Mouse (Mus musculus): ENCODE measurements at regions not wholly inside any gene's neighbourhood (a gene's known extent, or its start where the extent isn't known, plus 50 kb on each side); places are given as distances from the start of the nearest gene placed in this dataset.

DNA sequence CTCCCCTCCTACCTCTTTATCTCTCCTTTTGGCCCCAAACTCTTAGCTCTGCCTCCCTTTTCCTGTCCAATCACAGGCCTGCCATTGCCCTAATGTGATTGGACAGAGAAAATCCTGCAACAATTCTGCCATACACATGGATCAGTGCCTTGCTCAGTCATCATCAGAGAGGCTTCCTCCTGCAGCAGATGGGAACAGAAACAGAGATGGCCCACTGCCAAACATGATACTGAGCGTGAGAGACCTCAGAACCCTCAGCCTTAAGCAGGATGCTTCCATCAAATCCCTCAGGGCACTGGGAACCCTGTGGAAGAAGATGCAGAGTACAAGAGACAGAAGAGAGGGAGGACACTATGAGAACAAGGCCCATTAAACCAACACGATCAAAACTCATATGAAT, 62.8 kb upstream of the Cacna2d3 start:
- H3K4me1 ChIP-seq (ENCODE audit: control insufficient read depth, insufficient read depth, insufficient read length, low read length): no peaks in the 10 kb centered on the region
- no peak overlapping the region for H3K27ac ChIP-seq (ENCODE audit: insufficient read depth, low read depth, low read length)
- no peaks in the 10 kb centered on the region for H3K27me3 ChIP-seq (ENCODE audit: control insufficient read depth, insufficient read depth, low read length)
- WGBS: 60% methylated on average over 2 of the region's 2 CpGs
- TF ChIP-seq POLR2A (IDR thresholded peaks at IDR 0.05; ENCODE audit: low read depth, low read length): no peak
- TF ChIP-seq CTCF (IDR thresholded peaks at IDR 0.05; ENCODE audit: extremely low read depth, insufficient read length, insufficient replicate concordance, low read depth, low read length): no peak
- no peak overlapping the region for H3K4me3 ChIP-seq (ENCODE audit: low read depth, low read length)
- H3K36me3 ChIP-seq (ENCODE audit: control insufficient read depth, insufficient read depth, low read length): no peaks in the 10 kb centered on the region

DNA sequence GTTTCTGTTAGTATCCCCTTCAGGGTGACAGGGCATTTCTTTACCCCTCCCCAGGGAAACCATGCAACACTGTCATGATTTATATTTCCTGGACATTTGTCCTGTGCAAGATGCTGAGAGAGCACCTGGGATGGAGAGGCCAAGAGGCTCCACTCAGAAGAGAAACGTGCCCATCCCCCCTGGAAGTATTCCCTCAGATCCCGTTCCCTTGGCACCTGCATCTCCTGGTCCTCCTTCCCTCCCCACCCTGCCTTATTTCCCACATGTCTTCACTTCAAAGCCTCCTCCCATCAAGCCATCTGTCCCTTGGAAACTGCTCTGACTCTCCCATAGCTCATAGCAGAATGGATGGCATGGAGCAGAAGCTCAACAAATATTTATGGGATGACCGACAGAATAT, 64.8 kb upstream of the Cacna2d3 start:
- 69% methylated on average over 3 of the region's 3 CpGs for WGBS
- no peaks in the 10 kb centered on the region for H3K27me3 ChIP-seq (ENCODE audit: control insufficient read depth, insufficient read depth, low read length)
- H3K36me3 ChIP-seq (ENCODE audit: control insufficient read depth, insufficient read depth, low read length): no peaks in the 10 kb centered on the region
- H3K4me3 ChIP-seq (ENCODE audit: low read depth, low read length): no peak overlapping the region
- TF ChIP-seq CTCF (IDR thresholded peaks at IDR 0.05; ENCODE audit: extremely low read depth, insufficient read length, insufficient replicate concordance, low read depth, low read length): no peak
- TF ChIP-seq POLR2A (IDR thresholded peaks at IDR 0.05; ENCODE audit: low read depth, low read length): no peak
- H3K27ac ChIP-seq (ENCODE audit: insufficient read depth, low read depth, low read length): no peak overlapping the region
- H3K4me1 ChIP-seq (ENCODE audit: control insufficient read depth, insufficient read depth, insufficient read length, low read length): no peaks in the 10 kb centered on the region

DNA sequence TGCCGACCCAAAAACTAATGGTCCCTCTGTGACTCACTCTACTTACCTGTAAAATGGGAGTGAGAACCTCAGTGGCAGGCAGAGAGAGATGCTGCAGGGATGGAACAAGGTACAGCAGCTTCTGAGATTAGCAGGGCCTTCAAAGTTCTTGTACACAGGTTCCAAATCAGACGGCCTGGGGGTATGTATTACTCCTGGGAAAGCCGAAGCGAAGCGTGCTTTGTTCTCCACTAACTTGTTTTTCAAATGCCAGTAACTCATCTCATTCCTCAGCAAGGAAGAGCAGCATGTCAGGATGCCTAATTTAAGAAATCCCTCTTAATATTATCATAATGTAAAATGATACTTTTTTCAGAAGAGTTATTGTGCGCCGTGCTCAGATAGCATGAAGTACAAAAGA, 66.1 kb upstream of the Cacna2d3 start:
- no peaks in the 10 kb centered on the region for H3K36me3 ChIP-seq (ENCODE audit: control insufficient read depth, insufficient read depth, low read length)
- 93% methylated on average over 7 of the region's 7 CpGs for WGBS
- H3K4me1 ChIP-seq (ENCODE audit: control insufficient read depth, insufficient read depth, insufficient read length, low read length): no peaks in the 10 kb centered on the region
- no peaks in the 10 kb centered on the region for H3K27me3 ChIP-seq (ENCODE audit: control insufficient read depth, insufficient read depth, low read length)
- H3K27ac ChIP-seq (ENCODE audit: insufficient read depth, low read depth, low read length): no peak overlapping the region
- TF ChIP-seq CTCF (IDR thresholded peaks at IDR 0.05; ENCODE audit: extremely low read depth, insufficient read length, insufficient replicate concordance, low read depth, low read length): no peak
- TF ChIP-seq POLR2A (IDR thresholded peaks at IDR 0.05; ENCODE audit: low read depth, low read length): no peak
- H3K4me3 ChIP-seq (ENCODE audit: low read depth, low read length): no peak overlapping the region

DNA sequence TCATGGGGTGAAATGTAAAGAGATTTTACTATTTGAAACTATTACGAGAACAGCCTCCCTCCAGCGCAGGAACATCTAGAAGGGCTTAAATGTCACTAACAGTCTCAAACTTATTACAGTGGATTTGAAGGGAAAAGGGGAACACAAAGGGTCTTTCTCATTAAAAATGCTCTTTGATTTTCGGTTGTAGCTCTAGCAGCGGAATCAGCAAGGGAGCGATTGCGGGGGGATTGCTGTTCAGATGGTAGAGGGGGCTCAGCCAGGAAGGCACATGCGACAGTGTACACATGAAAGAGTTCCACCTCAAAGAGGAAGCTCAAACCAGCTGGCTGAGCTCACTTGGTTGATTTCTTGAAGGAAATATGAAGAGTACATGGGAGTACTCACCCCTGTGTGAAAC, 66.7 kb upstream of the Cacna2d3 start:
- Histone ChIP-seq H3K27ac (ENCODE audit: insufficient read depth, low read depth, low read length) (no peak overlapping the region), H3K36me3 (ENCODE audit: control insufficient read depth, insufficient read depth, low read length) (no peaks in the 10 kb centered on the region), H3K4me3 (ENCODE audit: low read depth, low read length) (no peak overlapping the region), H3K27me3 (ENCODE audit: control insufficient read depth, insufficient read depth, low read length) (no peaks in the 10 kb centered on the region), H3K4me1 (ENCODE audit: control insufficient read depth, insufficient read depth, insufficient read length, low read length) (no peaks in the 10 kb centered on the region)
- 81% methylated on average over 7 of the region's 7 CpGs for WGBS
- TF ChIP-seq POLR2A (IDR thresholded peaks at IDR 0.05; ENCODE audit: low read depth, low read length) (no peak), CTCF (IDR thresholded peaks at IDR 0.05; ENCODE audit: extremely low read depth, insufficient read length, insufficient replicate concordance, low read depth, low read length) (no peak)

DNA sequence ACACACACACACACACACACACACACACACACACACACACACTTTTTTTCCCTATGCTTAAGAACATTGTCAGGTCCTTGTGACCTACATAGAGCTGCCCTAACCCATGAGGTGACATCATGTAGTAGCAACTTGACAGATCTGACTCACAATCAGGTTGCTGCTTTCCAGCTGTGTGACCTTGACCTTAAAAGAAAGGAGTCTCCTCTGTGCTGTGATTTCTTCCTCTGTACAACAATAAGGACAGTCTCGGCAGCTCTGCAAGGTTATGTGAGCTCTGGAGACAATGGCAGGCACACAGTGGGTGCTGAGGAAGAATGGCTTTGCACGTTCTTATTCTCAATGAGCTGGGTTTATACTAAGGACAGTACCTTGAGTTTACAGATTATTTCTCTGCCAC, 73.7 kb upstream of the Cacna2d3 start:
- H3K4me1 ChIP-seq (ENCODE audit: control insufficient read depth, insufficient read depth, insufficient read length, low read length): no peaks in the 10 kb centered on the region
- 54% methylated on average over 2 of the region's 2 CpGs for WGBS
- no peak overlapping the region for H3K27ac ChIP-seq (ENCODE audit: insufficient read depth, low read depth, low read length)
- no peak overlapping the region for H3K4me3 ChIP-seq (ENCODE audit: low read depth, low read length)
- TF ChIP-seq POLR2A (IDR thresholded peaks at IDR 0.05; ENCODE audit: low read depth, low read length) (no peak), CTCF (IDR thresholded peaks at IDR 0.05; ENCODE audit: extremely low read depth, insufficient read length, insufficient replicate concordance, low read depth, low read length) (no peak)
- no peaks in the 10 kb centered on the region for H3K36me3 ChIP-seq (ENCODE audit: control insufficient read depth, insufficient read depth, low read length)
- no peaks in the 10 kb centered on the region for H3K27me3 ChIP-seq (ENCODE audit: control insufficient read depth, insufficient read depth, low read length)

DNA sequence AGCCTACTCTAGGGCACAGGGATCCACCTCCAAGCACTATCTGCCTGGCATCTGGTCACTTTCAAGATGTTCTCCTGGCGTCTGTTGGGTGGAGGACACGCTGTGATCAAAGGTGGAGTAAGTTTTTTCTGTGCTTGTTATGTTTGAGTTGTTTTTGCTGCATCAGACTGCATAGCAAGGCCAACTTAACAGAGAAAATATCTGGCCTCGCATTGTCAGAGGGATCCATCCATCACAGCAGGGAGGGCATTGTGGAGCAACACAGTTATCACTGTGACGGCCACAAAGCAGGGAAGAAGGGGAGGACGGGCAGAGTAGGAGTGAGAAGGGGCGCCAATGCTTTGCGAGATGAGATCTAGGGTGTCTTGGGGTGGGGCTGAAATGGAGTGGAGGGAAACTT, 74.7 kb upstream of the Cacna2d3 start:
- no peaks in the 10 kb centered on the region for H3K27me3 ChIP-seq (ENCODE audit: control insufficient read depth, insufficient read depth, low read length)
- H3K27ac ChIP-seq (ENCODE audit: insufficient read depth, low read depth, low read length): no peak overlapping the region
- H3K4me1 ChIP-seq (ENCODE audit: control insufficient read depth, insufficient read depth, insufficient read length, low read length): no peaks in the 10 kb centered on the region
- 69% methylated on average over 7 of the region's 7 CpGs for WGBS
- H3K4me3 ChIP-seq (ENCODE audit: low read depth, low read length): no peak overlapping the region
- H3K36me3 ChIP-seq (ENCODE audit: control insufficient read depth, insufficient read depth, low read length): no peaks in the 10 kb centered on the region
- TF ChIP-seq CTCF (IDR thresholded peaks at IDR 0.05; ENCODE audit: extremely low read depth, insufficient read length, insufficient replicate concordance, low read depth, low read length) (no peak), POLR2A (IDR thresholded peaks at IDR 0.05; ENCODE audit: low read depth, low read length) (no peak)

DNA sequence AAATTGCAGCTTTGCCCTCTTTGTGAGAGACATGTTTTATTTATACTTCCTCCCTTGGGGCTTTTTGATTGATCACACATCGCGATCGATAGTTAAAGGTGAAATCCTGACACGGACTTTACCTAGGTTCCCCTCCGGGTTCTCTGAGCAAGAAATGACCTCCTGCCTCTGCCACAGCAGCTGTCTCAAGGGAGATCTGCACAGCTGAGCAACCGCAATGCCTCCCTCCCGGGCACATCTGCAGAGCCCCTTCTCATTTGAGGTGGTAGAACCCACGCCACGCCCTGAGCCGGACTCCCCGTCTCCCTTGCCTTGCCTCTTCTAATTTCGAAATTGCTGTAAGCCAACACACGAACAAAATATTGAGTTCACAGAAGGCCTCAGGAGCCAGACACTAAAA, 78.2 kb upstream of the Cacna2d3 start:
- Histone ChIP-seq H3K27ac (ENCODE audit: insufficient read depth, low read depth, low read length) (no peak overlapping the region), H3K27me3 (ENCODE audit: control insufficient read depth, insufficient read depth, low read length) (no peaks in the 10 kb centered on the region), H3K4me1 (ENCODE audit: control insufficient read depth, insufficient read depth, insufficient read length, low read length) (no peaks in the 10 kb centered on the region), H3K36me3 (ENCODE audit: control insufficient read depth, insufficient read depth, low read length) (no peaks in the 10 kb centered on the region), H3K4me3 (ENCODE audit: low read depth, low read length) (no peak overlapping the region)
- TF ChIP-seq CTCF (IDR thresholded peaks at IDR 0.05; ENCODE audit: extremely low read depth, insufficient read length, insufficient replicate concordance, low read depth, low read length) (no peak), POLR2A (IDR thresholded peaks at IDR 0.05; ENCODE audit: low read depth, low read length) (no peak)
- WGBS: 84% methylated on average over 13 of the region's 13 CpGs

DNA sequence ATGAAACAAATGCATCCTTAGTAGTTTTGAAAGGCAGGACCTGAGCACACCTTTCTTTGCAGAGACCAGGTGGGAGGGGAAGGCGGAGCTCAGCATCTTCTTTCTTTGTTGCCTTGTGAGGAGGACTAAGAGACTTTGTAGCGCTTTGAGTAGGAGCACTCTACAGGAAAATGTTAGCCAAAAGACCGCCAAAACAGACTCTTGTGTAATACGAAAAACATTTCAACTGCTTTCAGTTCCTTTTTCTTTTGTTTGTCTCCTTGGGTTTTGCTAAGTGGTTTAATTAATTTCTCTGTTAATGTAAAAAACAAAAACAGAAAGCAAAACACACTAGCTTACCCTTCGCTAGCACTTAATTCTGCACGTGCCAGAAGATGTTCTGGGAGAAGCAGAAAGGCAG, 83.6 kb upstream of the Cacna2d3 start:
- Histone ChIP-seq H3K4me3 (ENCODE audit: low read depth, low read length) (no peak overlapping the region), H3K4me1 (ENCODE audit: control insufficient read depth, insufficient read depth, insufficient read length, low read length) (no peaks in the 10 kb centered on the region), H3K27ac (ENCODE audit: insufficient read depth, low read depth, low read length) (no peak overlapping the region), H3K27me3 (ENCODE audit: control insufficient read depth, insufficient read depth, low read length) (no peaks in the 10 kb centered on the region), H3K36me3 (ENCODE audit: control insufficient read depth, insufficient read depth, low read length) (no peaks in the 10 kb centered on the region)
- 78% methylated on average over 6 of the region's 6 CpGs for WGBS
- TF ChIP-seq CTCF (IDR thresholded peaks at IDR 0.05; ENCODE audit: extremely low read depth, insufficient read length, insufficient replicate concordance, low read depth, low read length): no peak
- TF ChIP-seq POLR2A (IDR thresholded peaks at IDR 0.05; ENCODE audit: low read depth, low read length): no peak

All from small intestine, adult 2 months (tissue).